Mouse (Mus musculus) limb, embryonic 11.5 days (tissue): ENCODE data around the gene Paxip1. TPM values are rescaled to one million over a fixed set of nuclear protein-coding genes. Genes with fewer than 3 reads are reported as not detected.
A peak's percentile ranks its signal among the peaks of the same experiment; 100 is the strongest.

Experiments
- ATAC-seq: fragments of 200-750 bp; cut with Nextera tagmentation; 2 replicates; pipeline ENCODE4 v1.8.0; 2017; ENCODE audit warnings: low read depth; ENCODE audit not compliant: insufficient number of reproducible peaks, low FRiP score, low TSS enrichment
- DNase-seq: peaks from one replicate; pipeline ENCODE4 v3.0.0-alpha.2; 2015; ENCODE audit warnings: low spot score
- H3K27ac ChIP-seq: fragments of 300-500 bp; sonication (generic); replicated peaks from 2 replicates; pipeline ENCODE4 v1.5.1; 2014; ENCODE audit warnings: low read depth, mild to moderate bottlenecking, low read length
- H3K27me3 ChIP-seq: fragments of 300-500 bp; sonication (generic); 2 replicates; pipeline ENCODE4 v1.6.1; 2014; ENCODE audit warnings: mild to moderate bottlenecking, low read length, mixed read lengths; ENCODE audit not compliant: control insufficient read depth, insufficient read depth
- H3K36me3 ChIP-seq: fragments of 300-500 bp; sonication (generic); 2 replicates; pipeline ENCODE4 v1.6.1; 2014; ENCODE audit warnings: mild to moderate bottlenecking, low read length, moderate library complexity, mixed read lengths; ENCODE audit not compliant: control insufficient read depth, insufficient read depth
- H3K4me1 ChIP-seq: fragments of 300-500 bp; sonication (generic); 2 replicates; pipeline ENCODE4 v1.6.1; 2014; ENCODE audit warnings: low read length, mixed read lengths; ENCODE audit not compliant: control insufficient read depth, insufficient read depth
- H3K4me2 ChIP-seq: fragments of 300-500 bp; sonication (generic); 2 replicates; pipeline ENCODE4 v1.6.1; 2014; ENCODE audit warnings: low read depth, mild to moderate bottlenecking, moderate library complexity; ENCODE audit not compliant: severe bottlenecking
- H3K4me3 ChIP-seq: fragments of 300-500 bp; sonication (generic); 2 replicates; pipeline ENCODE4 v1.5.1; 2014; ENCODE audit warnings: low read depth, low read length
- H3K9ac ChIP-seq: fragments of 300-500 bp; sonication (generic); 2 replicates; pipeline ENCODE4 v1.6.1; 2014; ENCODE audit warnings: mild to moderate bottlenecking, low read length
- H3K9me3 ChIP-seq: fragments of 300-500 bp; sonication (generic); 2 replicates; pipeline ENCODE4 v1.6.1; 2016; ENCODE audit warnings: low read length; ENCODE audit not compliant: control insufficient read depth
- WGBS: fragments of 180-500 bp; shearing (Covaris S2); extraction: QIAGEN DNeasy Blood & Tissue Kit; methylation state at CpG from one replicate; pipeline ENCODE4 v1.1.7; 2014; 5-methylcytosine and 5-hydroxymethylcytosine counted together
- polyA plus RNA-seq: library from polyadenylated mRNA; unstranded; fragments of >200 nt; fragmentation: Nextera tagmentation; extraction: Ambion mirVana; gene quantifications from 2 replicates; pipeline ENCODE4 v1.2.1, GENCODE M21; 2014

Gene Paxip1
- polyA plus RNA-seq, 1 experiment from 2014 or later, result 53.8 TPM

GRCm38 (mm10) chr5:27716026-27716425 lies 75.5 kb downstream of the Paxip1 start:
- no peak for DNase-seq
- WGBS, result 82% methylated on average over 4 of the region's 4 CpGs

GRCm38 (mm10) chr5:27714356-27714755 lies 77.1 kb downstream of the Paxip1 start:
- no peak overlapping the region for H3K4me3 ChIP-seq
- no peak overlapping the region for H3K4me2 ChIP-seq
- H3K27me3 ChIP-seq, result no peaks in the 10 kb centered on the region
- ATAC-seq (no peak), DNase-seq (peak; percentile 24)
- no peaks in the 10 kb centered on the region for H3K4me1 ChIP-seq
- no peaks in the 10 kb centered on the region for H3K9me3 ChIP-seq
- H3K36me3 ChIP-seq, result no peaks in the 10 kb centered on the region
- H3K9ac ChIP-seq, result no peak overlapping the region
- 53% methylated on average over 9 of the region's 9 CpGs for WGBS
- H3K27ac ChIP-seq, result no peak overlapping the region

More at GRCm38 (mm10) chr5:27716026-27716425, 75.5 kb downstream of the Paxip1 start:
- no peak overlapping the region for H3K9ac ChIP-seq
- H3K4me1 ChIP-seq, result no peaks in the 10 kb centered on the region
- H3K27me3 ChIP-seq, result no peaks in the 10 kb centered on the region
- no peak for ATAC-seq
- no peak overlapping the region for H3K27ac ChIP-seq
- H3K4me3 ChIP-seq, result no peak overlapping the region
- no peaks in the 10 kb centered on the region for H3K36me3 ChIP-seq
- H3K4me2 ChIP-seq, result no peak overlapping the region
- no peaks in the 10 kb centered on the region for H3K9me3 ChIP-seq

- H3K9ac ChIP-seq, result no peak overlapping the region
- H3K4me1 ChIP-seq, result peaks cover 4% of the 10 kb centered on the region; the same call in 1 of the 2 replicates
- no peaks in the 10 kb centered on the region for H3K27me3 ChIP-seq
- WGBS, result 62% methylated on average over 8 of the region's 8 CpGs
- H3K9me3 ChIP-seq, result no peaks in the 10 kb centered on the region
- ATAC-seq (no peak), DNase-seq (no peak)
- H3K4me3 ChIP-seq, result no peak overlapping the region
- H3K36me3 ChIP-seq, result no peaks in the 10 kb centered on the region
- H3K27ac ChIP-seq, result no peak overlapping the region
- no peak overlapping the region for H3K4me2 ChIP-seq
These were observed 79.9 kb downstream of the Paxip1 start for GRCm38 (mm10) chr5:27711461-27712192.

- H3K27me3 ChIP-seq, result no peaks in the 10 kb centered on the region
- H3K9ac ChIP-seq, result no peak overlapping the region
- H3K9me3 ChIP-seq, result no peaks in the 10 kb centered on the region
- ATAC-seq (no peak), DNase-seq (no peak)
- H3K36me3 ChIP-seq, result no peaks in the 10 kb centered on the region
- no peak overlapping the region for H3K27ac ChIP-seq
- no peak overlapping the region for H3K4me3 ChIP-seq
- peaks cover 4% of the 10 kb centered on the region; the same call in 1 of the 2 replicates for H3K4me1 ChIP-seq
- no peak overlapping the region for H3K4me2 ChIP-seq
- 38% methylated on average over 6 of the region's 6 CpGs for WGBS
These were observed 83.3 kb downstream of the Paxip1 start for GRCm38 (mm10) chr5:27708209-27708608.

GRCm38 (mm10) chr5:27707283-27707682 lies 84.2 kb downstream of the Paxip1 start:
- DNase-seq (no peak), ATAC-seq (no peak)
- no peak overlapping the region for H3K4me3 ChIP-seq
- H3K9ac ChIP-seq, result no peak overlapping the region
- H3K36me3 ChIP-seq, result no peaks in the 10 kb centered on the region
- H3K27ac ChIP-seq, result no peak overlapping the region
- peaks cover 4% of the 10 kb centered on the region; the same call in 1 of the 2 replicates for H3K4me1 ChIP-seq
- no peaks in the 10 kb centered on the region for H3K27me3 ChIP-seq
- no peak overlapping the region for H3K4me2 ChIP-seq
- H3K9me3 ChIP-seq, result no peaks in the 10 kb centered on the region

- H3K36me3 ChIP-seq, result no peaks in the 10 kb centered on the region
- no peaks in the 10 kb centered on the region for H3K9me3 ChIP-seq
- DNase-seq (no peak), ATAC-seq (no peak)
- WGBS, result 73% methylated on average over 6 of the region's 6 CpGs
- H3K4me1 ChIP-seq, result peaks cover 4% of the 10 kb centered on the region; the same call in 1 of the 2 replicates
- H3K9ac ChIP-seq, result no peak overlapping the region
- no peak overlapping the region for H3K4me3 ChIP-seq
- H3K27ac ChIP-seq, result no peak overlapping the region
- H3K4me2 ChIP-seq, result no peak overlapping the region
- no peaks in the 10 kb centered on the region for H3K27me3 ChIP-seq
These were observed 84.9 kb downstream of the Paxip1 start for GRCm38 (mm10) chr5:27706551-27706950.

- Histone ChIP-seq H3K9ac (no peak overlapping the region), H3K27me3 (no peaks in the 10 kb centered on the region), H3K36me3 (no peaks in the 10 kb centered on the region), H3K4me1 (peaks cover 4% of the 10 kb centered on the region; the same call in 1 of the 2 replicates), H3K4me3 (no peak overlapping the region), H3K9me3 (no peaks in the 10 kb centered on the region), H3K27ac (no peak overlapping the region), H3K4me2 (no peak overlapping the region)
- DNase-seq, result no peak
- no peak for ATAC-seq
These were observed 86.5 kb downstream of the Paxip1 start for GRCm38 (mm10) chr5:27705020-27705419.

GRCm38 (mm10) chr5:27702482-27702881 lies 89.0 kb downstream of the Paxip1 start:
- no peak for ATAC-seq

More at GRCm38 (mm10) chr5:27702482-27702881, 89.0 kb downstream of the Paxip1 start:
- no peak for DNase-seq
- Histone ChIP-seq H3K36me3 (no peaks in the 10 kb centered on the region), H3K9me3 (no peaks in the 10 kb centered on the region), H3K4me2 (no peak overlapping the region), H3K9ac (no peak overlapping the region), H3K27me3 (no peaks in the 10 kb centered on the region), H3K4me1 (no peaks in the 10 kb centered on the region), H3K27ac (no peak overlapping the region), H3K4me3 (no peak overlapping the region)
- 87% methylated on average over 6 of the region's 6 CpGs for WGBS
